Mouse (Mus musculus): ENCODE measurements around the gene Mroh9.

DNA sequence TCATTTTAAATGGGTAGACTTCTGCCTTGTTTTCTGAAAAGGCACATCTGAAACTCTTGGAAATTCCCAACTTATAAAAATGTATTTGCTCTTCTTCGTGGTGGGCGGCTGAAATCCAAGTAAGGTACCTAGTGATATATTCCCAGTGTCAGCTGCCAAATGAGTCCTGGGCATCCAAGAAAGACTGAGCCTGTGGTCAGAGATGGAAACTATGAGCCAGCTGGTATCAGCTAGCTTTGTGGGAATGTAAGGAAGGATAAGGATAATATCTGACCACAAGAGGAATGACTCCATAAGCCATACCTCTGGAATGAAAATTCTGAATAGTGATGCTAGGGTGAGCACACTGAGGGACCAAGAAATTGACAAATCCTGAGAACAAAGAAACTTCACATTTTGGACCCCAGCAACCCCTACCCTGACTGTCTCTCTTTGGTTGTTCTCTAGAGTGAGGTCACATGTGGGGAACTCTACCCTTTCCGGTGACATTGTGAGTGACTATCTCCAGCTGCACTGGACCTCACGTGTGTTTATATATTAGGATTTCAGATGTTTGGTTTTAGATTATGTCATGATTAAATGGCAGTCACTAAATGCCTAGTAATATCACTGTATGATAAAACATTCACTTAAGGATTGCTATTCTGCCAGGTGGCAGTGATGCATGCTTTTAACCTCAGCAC lies 27.2 kb upstream of the Mroh9 start:
- TF ChIP-seq CTCF (IDR thresholded peaks at IDR 0.05; ENCODE audit: low read depth), result no peak
- no peak for TF ChIP-seq EP300 (IDR thresholded peaks at IDR 0.05; ENCODE audit: low read depth)
